Mouse (Mus musculus) C2C12 (cell line): ENCODE data around the gene Rbm17. TPM values are rescaled to one million over a fixed set of nuclear protein-coding genes. Genes with fewer than 3 reads are reported as not detected.
A peak's percentile ranks its signal among the peaks of the same experiment; 100 is the strongest.

Source experiments
- H3K27me3 ChIP-seq: one replicate; pipeline ENCODE4 v1.6.1; 2011; ENCODE audit not compliant: control insufficient read depth, insufficient read depth, insufficient read length
- H3K36me3 ChIP-seq: one replicate; pipeline ENCODE4 v1.6.1; 2011; ENCODE audit not compliant: control insufficient read depth, insufficient read depth
- H3K4me3 ChIP-seq: one replicate; pipeline ENCODE4 v1.5.1; 2011; ENCODE audit warnings: mild to moderate bottlenecking, control low read depth; ENCODE audit not compliant: poor library complexity, insufficient read depth, severe bottlenecking
- H3K79me2 ChIP-seq: one replicate; pipeline ENCODE4 v1.6.1; 2011; ENCODE audit not compliant: control insufficient read depth, insufficient read depth
- H3K79me3 ChIP-seq: one replicate; pipeline ENCODE4 v1.6.1; 2011; ENCODE audit warnings: low read depth, control low read depth
- H3ac ChIP-seq: one replicate; pipeline ENCODE3; 2011; ENCODE audit warnings: low read depth; ENCODE audit not compliant: control insufficient read depth, insufficient read length
- CEBPB ChIP-seq: IDR thresholded peaks from one replicate; pipeline ENCODE4 v1.6.1; 2011; ENCODE audit warnings: low read depth, mild to moderate bottlenecking, control low read depth, moderate library complexity
- CTCF ChIP-seq: IDR thresholded peaks from one replicate; pipeline ENCODE4 v1.5.1; 2011; ENCODE audit not compliant: control insufficient read depth, insufficient read depth, insufficient read length
- FOSL1 ChIP-seq: IDR thresholded peaks from one replicate; pipeline ENCODE4 v1.8.0; 2011; ENCODE audit warnings: mild to moderate bottlenecking, low read length; ENCODE audit not compliant: poor library complexity, insufficient read depth, severe bottlenecking
- MAX ChIP-seq: IDR thresholded peaks from one replicate; pipeline ENCODE4 v1.6.1; 2011; ENCODE audit warnings: mild to moderate bottlenecking, control low read depth
- MYOD1 ChIP-seq: IDR thresholded peaks from one replicate; pipeline ENCODE4 v1.6.1; 2011; ENCODE audit warnings: low read depth; ENCODE audit not compliant: control insufficient read depth, insufficient read length
- MYOG ChIP-seq: IDR thresholded peaks from one replicate; pipeline ENCODE4 v1.6.1; 2011; ENCODE audit not compliant: control insufficient read depth, insufficient read length; ENCODE audit errors: extremely low read depth
- USF1 ChIP-seq: IDR thresholded peaks from one replicate; pipeline ENCODE4 v1.6.1; 2011; ENCODE audit warnings: low read depth, mild to moderate bottlenecking, control low read depth, moderate library complexity
- polyA plus RNA-seq: library from polyadenylated mRNA; unstranded; fragments of >200 nt; fragmentation: generic; extraction: Trizol; gene quantifications from one replicate; pipeline ENCODE4 v1.2.1, GENCODE M21; 2012; ENCODE audit warnings: missing spikeins

The Rbm17 gene
- polyA plus RNA-seq, 1 experiment = 105 TPM

DNA sequence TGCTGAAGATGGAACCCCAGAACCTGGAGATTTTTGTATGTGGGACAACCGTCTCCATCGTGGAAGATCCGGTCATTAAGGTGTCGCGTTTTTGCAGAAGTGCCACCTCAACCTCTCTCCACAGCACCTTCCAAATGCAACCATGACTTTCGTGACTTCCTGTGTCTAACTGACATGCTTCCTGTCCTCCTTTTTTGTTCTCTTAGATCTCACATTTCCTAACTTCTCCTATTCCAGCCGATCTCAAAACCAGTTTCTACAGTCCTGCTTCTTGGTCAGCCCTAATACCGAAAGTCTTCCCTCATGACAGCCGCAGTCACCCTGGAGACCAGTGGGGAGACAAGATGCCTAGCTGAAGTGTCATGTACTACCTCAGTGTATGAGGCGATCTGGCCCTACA lies 55.4 kb downstream of the Rbm17 start:
- H3ac ChIP-seq = no peak overlapping the region
- no peaks in the 10 kb centered on the region for H3K27me3 ChIP-seq
- H3K4me3 ChIP-seq = no peak overlapping the region
- no peak for TF ChIP-seq USF1
- TF ChIP-seq MAX = no peak
- TF ChIP-seq MYOG = no peak
- TF ChIP-seq CTCF = no peak
- no peak for TF ChIP-seq CEBPB
- TF ChIP-seq FOSL1 = no peak
- TF ChIP-seq MYOD1 = no peak
- H3K36me3 ChIP-seq = no peaks in the 10 kb centered on the region
- no peaks in the 10 kb centered on the region for H3K79me2 ChIP-seq
- no peaks in the 10 kb centered on the region for H3K79me3 ChIP-seq

DNA sequence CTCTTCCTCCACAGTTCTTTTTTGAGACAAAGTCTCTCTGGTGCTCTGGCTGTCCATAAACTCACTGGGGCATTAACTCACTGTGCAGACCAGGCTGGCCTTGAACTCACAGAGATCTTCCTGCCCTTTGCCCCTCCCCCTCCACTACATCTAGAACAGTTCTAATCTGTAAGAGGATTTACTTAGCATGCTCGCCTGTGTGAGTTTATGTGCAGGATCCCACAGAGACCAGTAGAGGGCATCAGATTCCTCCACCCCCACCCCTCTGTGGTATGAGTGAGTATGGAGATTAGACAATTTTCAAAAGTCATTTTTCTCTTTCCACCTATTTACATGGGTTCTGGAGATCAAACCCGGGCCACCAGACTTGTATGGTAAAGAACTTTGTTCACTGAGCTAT lies 56.3 kb downstream of the Rbm17 start:
- no peak overlapping the region for H3ac ChIP-seq
- H3K27me3 ChIP-seq = no peaks in the 10 kb centered on the region
- H3K36me3 ChIP-seq = no peaks in the 10 kb centered on the region
- TF ChIP-seq CTCF (no peak), USF1 (no peak), CEBPB (no peak), MYOD1 (no peak), MYOG (no peak), FOSL1 (no peak), MAX (no peak)
- H3K4me3 ChIP-seq = no peak overlapping the region
- H3K79me2 ChIP-seq = no peaks in the 10 kb centered on the region
- no peaks in the 10 kb centered on the region for H3K79me3 ChIP-seq

DNA sequence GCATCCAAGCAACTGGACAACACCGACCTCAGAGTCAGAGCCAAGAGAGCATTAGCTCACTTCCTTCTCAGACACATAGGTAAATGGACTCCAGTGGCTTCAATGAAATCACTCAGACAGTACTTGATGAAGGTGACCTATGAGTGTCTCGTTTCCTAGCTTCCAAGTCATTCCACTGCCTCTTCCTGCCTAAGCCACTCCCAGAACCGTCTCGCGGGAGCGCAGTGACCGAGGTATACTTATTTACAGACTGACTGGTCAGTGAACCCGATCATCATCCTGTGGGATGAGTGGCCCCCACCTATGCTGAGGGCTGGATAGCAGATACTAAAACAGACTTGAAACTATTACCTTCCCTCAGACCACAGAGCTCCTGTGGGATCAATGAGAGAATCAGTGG lies 57.9 kb downstream of the Rbm17 start:
- H3K79me2 ChIP-seq = no peaks in the 10 kb centered on the region
- no peak overlapping the region for H3K4me3 ChIP-seq
- no peak overlapping the region for H3ac ChIP-seq
- no peaks in the 10 kb centered on the region for H3K27me3 ChIP-seq
- no peak for TF ChIP-seq MYOG
- no peak for TF ChIP-seq CEBPB
- no peak for TF ChIP-seq MAX
- no peak for TF ChIP-seq FOSL1
- TF ChIP-seq CTCF = no peak
- TF ChIP-seq MYOD1 = no peak
- no peak for TF ChIP-seq USF1
- no peaks in the 10 kb centered on the region for H3K79me3 ChIP-seq
- H3K36me3 ChIP-seq = no peaks in the 10 kb centered on the region

DNA sequence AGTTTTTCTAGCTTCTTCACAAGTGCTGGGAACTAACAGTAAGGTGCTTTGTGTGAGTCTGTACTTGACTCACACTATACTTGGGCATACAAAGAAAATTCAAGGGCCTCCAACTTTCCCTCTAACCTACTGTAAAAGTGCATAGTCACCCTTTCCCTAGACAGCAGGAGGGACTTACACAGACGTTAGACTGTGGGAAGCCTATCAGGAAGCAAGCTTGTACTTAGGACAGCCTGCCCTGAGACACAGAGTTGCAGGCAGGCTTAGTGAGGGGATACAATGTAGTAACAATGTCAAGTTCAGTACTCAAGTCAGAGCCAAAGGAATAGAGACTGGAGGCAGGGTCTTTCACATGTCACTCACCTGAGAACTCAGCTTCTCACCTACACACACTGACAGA lies 58.6 kb downstream of the Rbm17 start:
- Histone ChIP-seq H3K4me3 (no peak overlapping the region), H3K27me3 (no peaks in the 10 kb centered on the region), H3K36me3 (no peaks in the 10 kb centered on the region), H3K79me2 (no peaks in the 10 kb centered on the region), H3K79me3 (no peaks in the 10 kb centered on the region), H3ac (no peak overlapping the region)
- TF ChIP-seq MYOG (no peak), FOSL1 (no peak)

DNA sequence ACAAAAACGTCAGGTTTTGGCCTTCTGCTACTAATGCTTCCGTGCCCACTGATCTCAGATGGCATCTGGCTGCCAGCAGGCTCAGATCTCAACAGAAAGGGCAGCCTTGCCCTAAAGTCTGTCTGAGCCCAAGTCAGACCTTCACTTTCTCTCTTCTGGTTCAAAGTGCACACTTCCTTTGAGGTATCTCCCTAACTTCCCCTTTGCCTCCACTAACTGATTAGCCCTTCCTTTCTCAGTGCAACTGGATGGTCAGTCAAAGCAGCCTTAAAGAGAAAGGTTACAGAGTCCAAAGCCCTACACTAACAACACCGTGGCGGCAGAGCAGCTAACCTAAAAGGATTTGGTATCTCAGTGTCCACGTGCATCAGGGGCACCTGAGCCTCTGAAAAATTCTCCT lies 59.6 kb downstream of the Rbm17 start:
- H3K79me3 ChIP-seq = no peaks in the 10 kb centered on the region
- H3K79me2 ChIP-seq = no peaks in the 10 kb centered on the region
- H3K27me3 ChIP-seq = no peaks in the 10 kb centered on the region
- no peaks in the 10 kb centered on the region for H3K36me3 ChIP-seq
- H3ac ChIP-seq = no peak overlapping the region
- TF ChIP-seq CTCF = no peak
- no peak for TF ChIP-seq USF1
- TF ChIP-seq MAX = no peak
- no peak for TF ChIP-seq MYOD1
- H3K4me3 ChIP-seq = no peak overlapping the region

DNA sequence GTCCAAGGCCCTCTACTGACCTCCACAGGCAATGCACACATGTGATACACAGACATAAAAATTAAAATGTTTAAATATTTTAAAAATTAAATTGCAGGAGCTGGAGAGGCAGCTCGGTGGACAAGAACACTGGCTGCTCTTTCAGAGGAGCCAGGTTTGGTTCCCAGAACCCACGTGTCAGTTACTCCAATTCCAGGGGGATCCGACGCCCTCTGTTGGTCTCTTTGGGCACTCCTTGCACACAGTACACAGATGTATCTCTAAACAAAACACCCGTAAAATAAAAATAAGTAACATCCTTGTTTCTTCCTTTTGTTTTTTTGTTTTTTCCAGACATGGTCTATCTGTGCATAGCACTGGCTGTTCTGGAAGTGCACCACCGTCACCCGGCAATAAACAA lies 60.8 kb downstream of the Rbm17 start:
- H3K4me3 ChIP-seq = no peak overlapping the region
- H3K27me3 ChIP-seq = no peaks in the 10 kb centered on the region
- H3K79me2 ChIP-seq = no peaks in the 10 kb centered on the region
- H3ac ChIP-seq = no peak overlapping the region
- H3K36me3 ChIP-seq = no peaks in the 10 kb centered on the region
- H3K79me3 ChIP-seq = no peaks in the 10 kb centered on the region
- TF ChIP-seq MYOD1 (no peak), CEBPB (no peak), MYOG (no peak), CTCF (no peak), MAX (no peak)

DNA sequence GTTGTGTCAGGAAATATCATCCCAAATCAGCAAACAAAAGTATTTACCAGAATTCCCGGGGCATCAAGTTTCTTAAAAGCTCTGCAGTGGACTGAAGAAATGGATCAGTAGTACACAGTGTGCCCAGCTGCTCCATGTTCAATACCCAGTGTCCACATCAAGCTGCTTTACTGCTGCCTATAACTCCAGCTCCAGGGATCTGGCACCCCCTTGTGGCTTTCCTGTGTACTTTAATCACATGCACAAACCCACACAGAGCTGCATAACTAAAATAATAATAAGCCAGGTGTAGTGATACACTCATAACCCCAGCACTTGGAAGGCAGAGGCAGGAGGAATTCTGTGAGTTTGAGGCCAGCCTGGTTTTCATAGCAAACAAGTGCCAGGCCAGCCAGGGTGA lies 61.3 kb downstream of the Rbm17 start:
- H3K36me3 ChIP-seq = no peaks in the 10 kb centered on the region
- no peaks in the 10 kb centered on the region for H3K79me3 ChIP-seq
- TF ChIP-seq CEBPB (no peak), CTCF (peak; percentile 45), MAX (no peak), MYOD1 (no peak), FOSL1 (no peak)
- no peaks in the 10 kb centered on the region for H3K27me3 ChIP-seq
- H3K4me3 ChIP-seq = no peak overlapping the region
- H3ac ChIP-seq = no peak overlapping the region
- H3K79me2 ChIP-seq = no peaks in the 10 kb centered on the region
